Mouse (Mus musculus): ENCODE measurements at regions not wholly inside any gene's neighbourhood (a gene's known extent, or its start where the extent isn't known, plus 50 kb on each side); places are given as distances from the start of the nearest gene placed in this dataset.

DNA sequence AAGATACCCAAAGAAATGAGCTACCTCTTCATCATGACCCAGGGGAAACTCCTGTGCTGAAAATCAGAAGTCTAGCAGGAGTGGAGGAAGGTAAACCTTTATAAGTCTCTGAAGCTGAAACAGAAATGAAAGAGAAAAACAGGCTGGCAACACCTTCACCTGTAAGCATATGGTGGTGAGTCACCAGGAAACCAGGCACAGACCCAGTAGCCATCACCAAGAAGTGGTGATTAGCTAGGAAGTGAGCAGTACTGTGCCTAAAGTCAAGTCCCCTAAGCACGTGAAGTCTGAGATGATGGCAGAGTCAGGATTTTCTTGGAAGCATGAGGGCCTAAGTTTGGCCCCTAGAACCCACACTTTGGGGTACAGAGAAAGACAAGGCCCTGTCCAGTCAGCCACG, 480.3 kb upstream of the Hs6st1 start:
- in situ Hi-C loops (cut with MboI) = no loop called here

- in situ Hi-C loops (cut with MboI) = no loop called here
Measured at GRCm38 (mm10) chr1:35588939-35589338, 479.3 kb upstream of the Hs6st1 start.

DNA sequence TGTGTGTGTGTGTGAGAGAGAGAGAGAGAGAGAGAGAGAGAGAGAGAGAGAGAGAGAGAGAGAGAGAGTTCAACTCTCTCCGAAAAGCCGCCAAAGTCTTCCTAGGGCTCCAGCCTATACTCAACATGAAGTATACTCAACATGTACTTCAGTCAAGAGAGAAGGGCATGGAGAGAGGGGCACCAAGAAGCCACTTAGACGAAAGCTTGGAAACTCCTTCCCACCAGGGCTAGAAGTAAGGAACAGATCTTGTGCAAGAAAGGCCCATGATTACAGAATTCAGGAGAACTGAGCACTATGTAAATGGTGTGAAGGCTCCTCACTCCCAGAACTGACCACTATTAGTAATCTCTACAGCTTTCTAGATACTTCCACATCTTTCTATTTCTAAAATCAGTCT, 467.4 kb upstream of the Hs6st1 start:
- in situ Hi-C loops (cut with MboI) = no loop called here

- in situ Hi-C loops (cut with MboI) = no loop called here
Measured at GRCm38 (mm10) chr1:35615131-35615530, 453.1 kb upstream of the Hs6st1 start.

DNA sequence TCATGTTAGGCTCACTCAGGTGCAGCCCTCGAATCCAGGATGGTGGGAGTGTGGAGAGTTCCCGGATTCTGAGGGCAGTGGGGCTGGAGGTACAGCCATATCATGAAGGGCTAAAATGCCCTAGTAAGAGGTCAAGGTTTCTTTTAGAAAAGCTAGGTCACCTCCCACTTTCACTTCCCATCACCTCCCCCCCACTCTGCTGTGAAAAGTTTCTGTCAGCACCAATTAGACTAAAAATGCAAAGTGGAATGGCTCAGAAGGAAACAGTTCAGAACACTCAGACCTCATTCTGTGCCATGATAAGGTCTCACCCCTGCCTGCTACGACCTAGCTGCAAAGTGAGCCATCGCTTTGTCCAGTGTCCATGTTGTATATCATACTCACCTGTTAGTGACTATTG, 448.7 kb upstream of the Hs6st1 start:
- in situ Hi-C loops (cut with MboI) = no loop called here

- in situ Hi-C loops (cut with MboI) = no loop called here
Measured at GRCm38 (mm10) chr1:35642595-35642994, 425.6 kb upstream of the Hs6st1 start.

DNA sequence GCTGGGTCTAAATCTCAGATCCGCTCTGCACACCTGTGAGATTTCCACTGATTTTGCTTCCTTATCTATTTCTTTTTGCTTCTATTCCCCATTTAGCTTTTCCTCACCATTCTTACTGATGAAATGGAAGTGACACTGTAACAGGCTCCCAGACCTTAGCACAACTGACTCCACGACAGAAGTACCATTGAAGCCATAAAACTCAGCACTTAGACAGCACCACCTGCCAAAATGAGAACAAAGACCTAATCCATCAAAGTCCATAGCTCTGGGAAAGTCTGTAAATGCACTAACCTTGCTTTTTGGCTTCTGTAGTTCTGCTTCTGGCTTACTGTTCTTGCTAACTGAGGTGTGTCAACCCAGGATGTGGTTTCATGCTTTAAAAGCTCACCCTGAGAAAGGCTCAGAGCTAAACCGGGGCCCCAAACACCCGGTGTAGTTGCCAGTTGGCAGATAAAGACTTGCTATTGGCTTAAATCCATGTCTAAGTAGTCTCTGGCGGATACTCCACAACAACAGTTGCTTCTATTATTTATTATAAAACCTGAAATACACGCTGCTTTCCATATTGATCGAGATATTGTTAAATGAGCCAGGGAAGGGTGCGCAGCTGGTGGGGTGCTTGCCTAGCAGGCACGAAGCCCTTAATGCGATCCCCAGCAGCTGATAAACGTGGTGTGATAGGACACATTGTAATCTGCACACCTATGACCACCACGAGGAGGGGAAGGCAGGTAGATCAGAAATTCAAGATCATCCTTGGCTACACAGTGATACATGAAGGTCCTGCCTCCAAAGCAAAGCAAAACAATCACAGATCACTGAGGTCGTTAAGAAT, 414.9 kb upstream of the Hs6st1 start:
- in situ Hi-C loops (cut with MboI) = no loop called here

- in situ Hi-C loops (cut with MboI) = no loop called here
Measured at GRCm38 (mm10) chr1:35663006-35663405, 405.2 kb upstream of the Hs6st1 start.

DNA sequence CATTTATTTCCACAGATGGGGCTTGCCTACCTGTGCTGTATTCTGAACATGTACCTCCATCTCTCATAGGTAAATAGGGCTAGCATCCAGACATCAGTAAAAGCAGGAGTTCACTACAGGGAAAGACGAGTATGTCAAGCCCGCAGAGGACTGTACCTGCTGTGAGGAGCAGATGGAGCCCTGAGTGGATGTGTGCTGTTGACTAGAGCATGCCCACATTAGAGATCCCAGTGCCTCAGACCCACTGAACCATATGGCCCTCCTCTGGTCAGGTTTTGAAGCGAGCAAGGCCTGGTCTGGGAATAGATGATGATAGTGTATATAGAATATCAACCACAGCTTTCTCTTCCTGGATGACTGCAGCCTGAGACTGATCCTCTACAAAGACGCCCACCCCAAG, 394.7 kb upstream of the Hs6st1 start:
- in situ Hi-C loops (cut with MboI) = no loop called here

DNA sequence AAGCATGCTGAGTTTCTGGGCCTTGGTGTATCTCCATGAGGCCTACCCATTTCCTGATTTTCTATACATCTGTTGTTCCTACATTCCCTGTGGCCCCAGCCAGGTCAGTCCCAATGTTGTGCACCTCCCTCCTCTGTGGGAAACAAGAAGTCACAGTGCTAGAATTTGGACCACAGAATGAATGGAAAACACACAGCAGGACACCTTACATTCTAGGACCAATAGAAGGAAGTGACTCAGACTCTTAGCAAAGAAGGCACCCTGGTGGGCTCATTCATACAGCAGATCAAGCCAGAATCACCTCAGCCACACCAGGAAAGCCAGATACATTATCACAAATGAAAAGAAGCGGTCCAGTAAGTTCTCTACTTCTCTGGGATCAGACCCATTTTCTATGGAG, 394.2 kb upstream of the Hs6st1 start:
- in situ Hi-C loops (cut with MboI) = no loop called here

DNA sequence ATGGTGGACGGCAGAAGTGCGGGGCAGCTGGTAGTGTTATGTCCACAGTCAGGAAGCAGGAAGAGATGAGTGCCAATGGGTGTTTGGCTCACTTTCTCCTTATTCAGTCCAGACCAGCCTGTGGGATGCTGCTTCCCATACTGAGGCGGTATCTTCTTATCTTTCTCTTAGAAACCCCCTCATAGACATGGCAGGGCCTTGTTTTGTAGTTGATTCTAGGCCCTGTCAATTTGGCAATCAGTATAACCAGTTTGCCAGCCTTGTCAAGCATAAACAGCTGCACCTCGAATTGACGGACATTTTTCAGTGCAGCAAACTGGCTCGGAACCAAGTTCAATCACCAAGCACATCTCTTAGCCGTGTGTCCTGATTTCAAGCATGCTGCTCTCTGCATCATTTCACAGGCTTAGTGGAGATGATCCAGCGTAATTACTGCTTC, 385.7 kb upstream of the Hs6st1 start:
- in situ Hi-C loops (cut with MboI) = no loop called here

GRCm38 (mm10) chr1:35685651-35686050, 382.5 kb upstream of the Hs6st1 start:
- in situ Hi-C loops (cut with MboI) = no loop called here

DNA sequence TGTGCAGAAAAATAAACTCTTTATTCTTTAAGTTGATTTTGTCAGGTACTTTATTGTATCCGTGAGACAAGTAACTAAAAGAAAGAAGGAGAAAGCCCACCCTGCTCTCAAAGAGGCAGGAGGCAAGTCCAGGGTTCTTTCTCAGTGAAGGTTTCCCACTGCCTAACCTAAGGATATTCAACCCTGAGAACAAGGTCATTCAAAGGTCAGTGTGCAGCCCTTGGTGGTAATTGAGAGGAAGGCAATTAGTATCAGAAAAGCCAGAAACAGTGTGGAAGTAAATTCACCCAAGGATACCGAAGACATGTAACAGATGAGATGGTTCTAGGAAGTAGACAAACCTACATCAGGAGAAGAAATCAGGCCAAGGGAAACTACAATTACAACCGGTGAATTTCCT, 373.9 kb upstream of the Hs6st1 start:
- in situ Hi-C loops (cut with MboI) = no loop called here

DNA sequence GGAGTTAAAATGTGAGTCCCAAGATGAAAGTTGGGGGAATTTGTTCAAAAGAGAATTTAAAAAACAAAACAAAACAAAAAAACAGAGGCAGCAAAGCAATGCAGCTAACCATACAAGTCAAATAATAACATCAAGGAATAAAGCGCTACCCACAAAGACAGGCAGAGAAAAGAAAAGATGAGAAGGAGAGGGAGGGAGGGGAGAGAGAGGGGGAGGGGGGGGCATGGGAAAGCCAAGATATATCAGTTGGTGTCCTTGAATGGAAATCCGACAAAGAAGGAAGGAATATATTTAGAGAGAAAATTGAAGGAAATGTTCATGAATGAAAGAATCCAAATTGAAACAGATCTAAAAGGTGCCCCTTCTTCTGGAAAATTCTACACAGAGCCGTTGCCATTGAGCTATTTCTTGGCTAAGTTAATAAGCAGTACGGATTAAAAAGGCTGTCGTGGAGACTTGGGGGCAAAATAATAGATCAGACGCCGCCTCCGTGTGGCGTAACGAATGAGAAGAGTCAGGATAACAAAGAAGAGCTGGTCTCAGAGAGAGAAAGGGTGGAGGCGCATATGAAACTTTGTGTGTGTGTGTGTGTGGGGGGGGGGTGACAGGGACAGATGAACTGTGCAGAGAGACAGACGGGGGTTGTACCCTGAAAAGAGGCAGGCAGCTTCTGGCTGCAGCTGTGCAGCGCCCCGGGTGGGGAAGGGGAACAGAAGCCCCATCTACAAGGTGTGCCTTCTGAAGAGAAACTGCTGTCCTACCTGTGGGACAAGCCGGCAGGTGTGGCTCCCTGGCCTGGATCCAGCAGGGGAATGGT, 373.2 kb upstream of the Hs6st1 start:
- in situ Hi-C loops (cut with MboI) = no loop called here

- in situ Hi-C loops (cut with MboI) = no loop called here
Measured at GRCm38 (mm10) chr1:35697218-35697617, 371.0 kb upstream of the Hs6st1 start.

GRCm38 (mm10) chr1:35697834-35698500, 370.2 kb upstream of the Hs6st1 start:
- in situ Hi-C loops (cut with MboI) = no loop called here

DNA sequence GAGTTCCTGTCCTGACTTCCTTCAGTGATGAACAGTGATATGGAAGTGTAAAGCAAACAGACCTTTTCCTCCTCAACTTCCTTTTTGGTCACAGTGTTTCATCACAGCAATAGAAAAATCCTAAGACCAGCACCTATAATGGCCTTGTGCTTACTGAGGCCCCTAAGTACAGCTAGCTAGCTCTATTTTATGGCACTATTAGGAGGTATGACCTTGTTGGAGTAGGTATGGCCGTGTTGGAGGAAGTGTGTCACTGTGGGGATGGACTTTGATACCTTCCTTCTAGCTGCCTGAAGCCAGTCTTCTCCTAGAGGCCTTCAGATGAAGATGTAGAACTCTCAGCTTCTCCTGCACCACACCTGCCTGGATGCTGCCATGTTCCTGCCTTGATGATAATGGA, 365.6 kb upstream of the Hs6st1 start:
- in situ Hi-C loops (cut with MboI) = no loop called here

- in situ Hi-C loops (cut with MboI) = no loop called here
Measured at GRCm38 (mm10) chr1:35706336-35706735, 361.9 kb upstream of the Hs6st1 start.

GRCm38 (mm10) chr1:35708176-35708788, 359.9 kb upstream of the Hs6st1 start:
- in situ Hi-C loops (cut with MboI) = no loop called here

GRCm38 (mm10) chr1:35709214-35709613, 359.0 kb upstream of the Hs6st1 start:
- in situ Hi-C loops (cut with MboI) = no loop called here

DNA sequence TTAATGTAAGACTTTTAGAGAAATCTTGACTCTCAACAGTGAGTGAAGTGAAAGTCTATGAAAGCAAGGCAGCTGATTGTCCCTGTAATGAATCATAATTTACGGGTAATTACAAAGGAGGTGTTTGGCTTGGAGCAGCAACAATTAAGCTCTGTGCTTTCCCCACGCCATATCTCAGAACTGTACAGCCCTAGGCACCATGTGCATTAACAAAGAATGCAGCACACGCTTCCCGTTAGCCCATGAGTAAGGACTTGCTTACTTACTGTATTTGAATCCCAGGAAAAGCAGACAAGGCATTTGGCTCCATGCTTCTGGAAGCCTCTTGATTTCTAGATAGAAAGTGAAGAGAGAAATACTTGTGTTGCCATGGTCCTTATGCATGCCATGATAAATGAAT, 354.2 kb upstream of the Hs6st1 start:
- in situ Hi-C loops (cut with MboI) = no loop called here

GRCm38 (mm10) chr1:35715931-35716330, 352.3 kb upstream of the Hs6st1 start:
- in situ Hi-C loops (cut with MboI) = no loop called here
